Mouse (Mus musculus): Measurements from ENCODE around the gene Pbxip1.

Pbxip1 gene

GRCm38 (mm10) chr3:89481488-89481887 lies 45.0 kb downstream of the Pbxip1 start:
- no peak for ATAC-seq (ENCODE audit: insufficient number of reproducible peaks, low FRiP score, low TSS enrichment)

GRCm38 (mm10) chr3:89482249-89482648 lies 45.7 kb downstream of the Pbxip1 start:
- no peak for ATAC-seq (ENCODE audit: insufficient number of reproducible peaks, low FRiP score, low TSS enrichment)

GRCm38 (mm10) chr3:89484766-89485524 lies 48.4 kb downstream of the Pbxip1 start:
- ATAC-seq (ENCODE audit: insufficient number of reproducible peaks, low FRiP score, low TSS enrichment): no peak; the same call in 1 of the 2 replicates

- ATAC-seq (ENCODE audit: insufficient number of reproducible peaks, low FRiP score, low TSS enrichment): no peak
Observed at GRCm38 (mm10) chr3:89486111-89486510, 49.6 kb downstream of the Pbxip1 start.

- no peak for ATAC-seq (ENCODE audit: insufficient number of reproducible peaks, low FRiP score, low TSS enrichment)
Observed at GRCm38 (mm10) chr3:89486916-89487702, 50.6 kb downstream of the Pbxip1 start.

- ATAC-seq (ENCODE audit: insufficient number of reproducible peaks, low FRiP score, low TSS enrichment): no peak
Observed at GRCm38 (mm10) chr3:89490790-89491189, 54.3 kb downstream of the Pbxip1 start.

- no peak for ATAC-seq (ENCODE audit: insufficient number of reproducible peaks, low FRiP score, low TSS enrichment)
Observed at GRCm38 (mm10) chr3:89491559-89491958, 55.1 kb downstream of the Pbxip1 start.

- no peak for ATAC-seq (ENCODE audit: insufficient number of reproducible peaks, low FRiP score, low TSS enrichment)
Observed at GRCm38 (mm10) chr3:89492701-89493151, 56.2 kb downstream of the Pbxip1 start.

- ATAC-seq (ENCODE audit: insufficient number of reproducible peaks, low FRiP score, low TSS enrichment): no peak
Observed at GRCm38 (mm10) chr3:89494630-89495029, 58.1 kb downstream of the Pbxip1 start.

GRCm38 (mm10) chr3:89496366-89496765 lies 59.9 kb downstream of the Pbxip1 start:
- ATAC-seq (ENCODE audit: insufficient number of reproducible peaks, low FRiP score, low TSS enrichment): no peak

GRCm38 (mm10) chr3:89499696-89500095 lies 63.2 kb downstream of the Pbxip1 start:
- ATAC-seq (ENCODE audit: insufficient number of reproducible peaks, low FRiP score, low TSS enrichment): no peak
